Comparison of ENCODE assay signal across 12 mouse cellular contexts in the genomic region with DNA sequence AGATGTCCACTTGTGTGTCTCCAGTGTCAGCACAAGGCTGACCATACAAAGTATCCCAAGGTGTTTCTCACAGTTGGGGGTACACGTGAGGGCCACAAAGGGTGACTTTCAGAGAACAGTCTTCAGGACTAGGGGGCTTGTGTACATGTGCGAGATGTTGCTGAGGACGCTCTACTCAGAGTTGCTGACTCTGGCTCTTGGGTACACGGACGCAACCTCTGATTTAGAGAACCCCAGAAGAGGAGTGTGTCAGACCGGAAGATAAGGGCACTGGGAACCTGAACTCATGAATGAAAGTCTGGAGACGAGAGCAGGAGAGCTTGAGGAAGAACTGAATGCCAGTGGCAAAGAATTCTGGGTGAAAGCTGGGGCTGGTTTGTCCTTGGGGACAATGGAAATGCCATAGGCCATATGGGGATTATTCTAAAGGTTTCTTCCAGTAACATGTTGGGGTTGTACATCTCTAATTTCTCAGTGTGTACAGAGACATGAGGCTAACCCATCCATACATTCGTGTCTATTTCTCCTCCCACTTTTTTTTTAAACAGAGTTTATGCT.
"Had no signal": no experiment of that assay in that cellular context is flagged by ENCODE, and none has a peak within 500 bp of the region (broad histone marks: within the 10 kb centered on the region; RNA-seq: fewer than 3 reads in every experiment).

No protein-coding gene starts in this region.

- H3K4me1 ChIP-seq: midbrain, embryonic 12.5 days had no signal

- H3K4me3 ChIP-seq: limb, embryonic 13.5 days; liver, embryonic 12.5 days; midbrain, embryonic 12.5 days had no signal

- DNase-seq: kidney, adult 8-10 months; kidney, postnatal 25 days; layer of hippocampus, postnatal 36 days; lung, postnatal 36 days; right cerebral cortex, postnatal 4 days; thymus, postnatal 4 days had no signal

- H3K9ac ChIP-seq: limb, embryonic 13.5 days; liver, embryonic 12.5 days; midbrain, embryonic 12.5 days had no signal

- H3K27me3 ChIP-seq: limb, embryonic 13.5 days had no signal

- H3K4me2 ChIP-seq: limb, embryonic 13.5 days; liver, embryonic 12.5 days; midbrain, embryonic 12.5 days had no signal

- H3K27ac ChIP-seq: midbrain, embryonic 12.5 days; stomach, postnatal 0 days had no signal

- ATAC-seq: intestine, postnatal 0 days; liver, embryonic 12.5 days; midbrain, embryonic 16.5 days had no signal

- H3K9me3 ChIP-seq: limb, embryonic 13.5 days; liver, embryonic 12.5 days; midbrain, embryonic 12.5 days had no signal

- H3K36me3 ChIP-seq: limb, embryonic 13.5 days; liver, embryonic 12.5 days; midbrain, embryonic 12.5 days had no signal
